Mouse (Mus musculus) layer of hippocampus, adult 18-20 months (tissue): ENCODE data around the gene Tab1. TPM values are rescaled to one million over a fixed set of nuclear protein-coding genes. Genes with fewer than 3 reads are reported as not detected.
A peak's percentile ranks its signal among the peaks of the same experiment; 100 is the strongest.

ENCODE experiments used
- DNase-seq, 2 experiments: peaks; one replicate each; pipeline ENCODE4 v3.0.0; 2022; ENCODE audit warnings: low spot score in 2 of 2
- total RNA-seq, 2 experiments: library from RNA; stranded (reverse); gene quantifications; 2 replicates each; pipeline ENCODE4 v1.2.3; 2021

Tab1 gene
- total RNA-seq, 2 experiments from 2014 or later: 21.2 to 23.4 TPM

DNA sequence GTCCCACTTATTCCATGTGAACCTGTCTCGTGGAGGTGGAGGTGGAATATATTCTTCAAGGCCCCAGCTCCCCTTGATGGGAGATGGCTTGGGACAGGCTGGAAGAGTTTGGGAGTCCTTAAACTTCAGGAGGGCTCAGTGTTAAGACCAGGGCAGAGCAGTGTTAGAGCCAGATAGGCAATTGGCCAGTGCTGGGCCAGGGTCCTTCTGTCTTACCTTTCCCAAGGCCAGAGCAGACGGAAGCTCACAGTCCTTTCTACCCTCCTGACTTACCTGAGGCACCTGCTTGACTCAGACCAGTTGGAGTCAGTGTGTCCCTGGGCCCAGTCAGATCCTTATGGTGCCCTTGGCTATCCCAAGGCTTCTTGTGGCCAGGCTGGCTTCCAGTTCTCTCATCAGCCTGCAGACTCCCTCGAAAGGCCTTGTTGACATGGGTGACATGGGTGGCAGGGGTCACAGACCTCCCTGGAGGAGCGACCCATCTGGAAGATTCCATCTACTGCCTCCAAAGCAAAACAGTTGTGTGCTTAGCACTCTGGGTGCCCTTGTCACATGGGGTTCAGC, 29.6 kb downstream of the Tab1 start:
- DNase-seq: no peak

GRCm38 (mm10) chr15:80163274-80163673, 30.3 kb downstream of the Tab1 start:
- peak; percentile 61 to 79 for DNase-seq

GRCm38 (mm10) chr15:80163716-80164115, 30.8 kb downstream of the Tab1 start:
- no peak for DNase-seq

GRCm38 (mm10) chr15:80165396-80165795, 32.5 kb downstream of the Tab1 start:
- DNase-seq: no peak

- no peak for DNase-seq
Measured at GRCm38 (mm10) chr15:80169484-80169883, 36.6 kb downstream of the Tab1 start.

- DNase-seq: no peak
Measured at GRCm38 (mm10) chr15:80170357-80170756, 37.4 kb downstream of the Tab1 start.

DNA sequence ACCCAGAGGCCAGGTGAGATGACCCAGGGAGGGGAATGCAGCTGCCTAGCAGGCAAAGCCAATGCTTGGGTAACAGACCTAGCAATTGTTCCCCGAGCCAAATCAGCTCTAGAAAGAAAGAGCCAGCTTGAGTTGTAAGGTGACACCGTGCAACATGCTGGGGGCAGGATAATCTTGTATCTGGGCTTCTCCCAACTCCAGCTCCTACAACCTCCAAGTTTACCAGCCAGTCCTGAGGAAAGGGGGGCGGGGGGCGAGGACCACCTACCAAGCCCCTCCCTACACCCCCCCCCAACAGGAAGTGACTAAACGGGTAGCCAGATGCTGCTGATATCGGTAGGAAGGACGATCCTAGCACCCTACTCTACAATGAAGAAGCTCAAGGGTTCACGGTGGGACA, 38.4 kb downstream of the Tab1 start:
- DNase-seq: no peak

GRCm38 (mm10) chr15:80171791-80172190, 38.9 kb downstream of the Tab1 start:
- DNase-seq: no peak

- peak; percentile 38 to 60 for DNase-seq
Measured at GRCm38 (mm10) chr15:80173001-80173771, 40.3 kb downstream of the Tab1 start, which contains the start of gene Mgat3. Gene Mgat3 (plus strand): TSS chr15:80173721.

DNA sequence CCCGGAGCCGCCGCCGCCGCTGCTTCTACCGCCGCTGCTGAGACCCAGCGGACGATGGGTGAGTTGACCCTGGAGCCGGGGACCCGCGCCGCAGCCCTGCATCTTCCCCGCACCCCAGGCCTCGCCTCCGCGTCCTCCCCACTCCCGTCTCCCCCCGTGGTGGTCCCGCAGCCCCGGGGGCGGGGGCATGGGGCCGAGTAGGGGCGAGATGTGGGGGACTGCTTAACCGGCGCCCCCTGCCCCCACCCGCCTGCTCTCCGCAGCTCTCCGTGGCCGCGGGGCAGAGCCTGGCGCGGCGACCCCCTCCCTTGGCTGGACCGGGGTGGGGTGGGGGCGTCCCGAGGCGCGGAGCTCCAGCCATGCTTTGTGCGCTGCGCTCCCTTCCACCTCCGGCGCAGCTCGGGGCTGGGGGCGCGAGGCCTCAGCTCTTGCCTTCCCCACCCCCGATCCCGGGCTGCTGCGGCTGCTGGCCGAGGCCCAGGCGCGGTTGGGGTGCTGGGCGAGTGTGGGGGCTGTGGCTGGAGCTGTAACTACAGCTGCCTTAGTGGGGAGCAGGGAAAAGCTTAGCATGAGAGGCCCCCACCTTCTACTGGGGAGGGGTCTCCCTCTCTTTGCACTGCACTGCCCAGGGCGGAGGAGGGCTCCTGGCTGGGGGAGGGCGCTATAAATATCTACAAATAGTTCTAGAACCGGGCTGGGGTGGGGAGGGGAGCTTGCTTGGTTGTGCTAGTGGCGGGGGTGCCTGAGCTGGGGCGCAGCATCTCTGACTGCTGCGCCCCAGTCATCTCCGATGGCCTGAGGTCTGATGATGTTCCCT, 41.1 kb downstream of the Tab1 start:
- DNase-seq: peak; percentile 69 to 72

GRCm38 (mm10) chr15:80174598-80174875, 41.6 kb downstream of the Tab1 start:
- no peak for DNase-seq

- no peak for DNase-seq
Measured at GRCm38 (mm10) chr15:80175316-80175715, 42.4 kb downstream of the Tab1 start.

GRCm38 (mm10) chr15:80175756-80176155, 42.8 kb downstream of the Tab1 start:
- no peak for DNase-seq

DNA sequence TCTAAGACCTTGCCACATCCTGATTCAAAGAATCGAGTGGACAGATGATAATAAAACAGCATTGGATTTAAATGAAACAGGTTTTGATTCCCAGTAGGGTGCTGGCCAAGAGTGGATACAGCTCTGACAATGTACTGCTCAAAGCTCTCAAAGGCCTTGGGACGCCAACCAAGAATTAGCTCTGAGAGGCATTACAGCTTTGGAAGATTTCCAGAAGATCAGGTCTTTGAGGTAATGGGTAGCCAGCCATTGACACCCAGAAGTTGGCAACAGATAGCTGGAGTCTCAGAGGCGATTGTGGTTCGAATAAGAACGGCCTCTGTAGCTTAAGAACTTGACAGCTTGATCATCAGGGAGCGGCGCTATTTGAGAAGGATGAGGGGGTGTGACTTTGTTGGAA, 48.6 kb downstream of the Tab1 start:
- no peak for DNase-seq

GRCm38 (mm10) chr15:80182072-80182700, 49.3 kb downstream of the Tab1 start:
- DNase-seq: no peak

DNA sequence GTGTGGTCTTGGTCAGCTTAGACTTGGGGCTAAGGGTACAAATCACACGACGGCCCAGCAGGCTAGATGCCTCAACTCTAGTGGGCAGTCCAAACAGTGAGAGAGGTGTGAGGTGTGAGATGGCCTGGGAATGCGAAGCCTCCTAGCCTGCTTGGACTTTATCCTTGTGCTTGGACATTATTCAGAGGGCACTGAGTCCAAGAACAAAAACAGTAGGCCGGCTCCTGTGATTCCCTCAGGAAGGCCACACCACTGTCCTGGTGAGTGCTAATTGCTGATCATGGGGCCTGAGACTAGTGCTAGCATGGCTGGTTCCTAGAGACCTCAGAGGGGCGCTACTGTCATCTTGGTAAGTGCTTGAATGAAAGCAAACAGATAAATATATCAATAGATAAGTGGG, 56.0 kb downstream of the Tab1 start:
- no peak for DNase-seq

DNA sequence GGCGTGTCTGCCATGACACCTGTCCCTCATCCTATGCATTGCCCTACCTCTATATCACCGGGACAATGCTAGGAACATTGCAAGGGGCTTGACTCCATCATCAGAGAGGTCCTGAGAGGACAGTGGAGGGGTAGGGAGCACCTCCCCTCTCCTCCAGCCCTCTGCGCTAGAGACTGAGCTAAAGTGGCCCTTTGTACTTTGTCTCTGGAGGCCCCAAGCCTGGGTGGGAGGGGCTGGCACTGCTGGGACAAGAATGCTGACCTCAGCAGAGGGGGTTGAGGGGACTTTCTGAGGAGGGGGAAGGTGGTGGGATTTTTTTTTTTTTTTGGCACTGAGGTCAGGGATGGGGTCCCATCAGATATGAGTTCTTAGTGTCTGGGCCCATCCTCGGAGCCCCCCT, 57.1 kb downstream of the Tab1 start:
- no peak for DNase-seq

- DNase-seq: no peak
Measured at GRCm38 (mm10) chr15:80191585-80192245, 58.8 kb downstream of the Tab1 start.

GRCm38 (mm10) chr15:80192246-80192585, 59.3 kb downstream of the Tab1 start:
- DNase-seq: no peak

DNA sequence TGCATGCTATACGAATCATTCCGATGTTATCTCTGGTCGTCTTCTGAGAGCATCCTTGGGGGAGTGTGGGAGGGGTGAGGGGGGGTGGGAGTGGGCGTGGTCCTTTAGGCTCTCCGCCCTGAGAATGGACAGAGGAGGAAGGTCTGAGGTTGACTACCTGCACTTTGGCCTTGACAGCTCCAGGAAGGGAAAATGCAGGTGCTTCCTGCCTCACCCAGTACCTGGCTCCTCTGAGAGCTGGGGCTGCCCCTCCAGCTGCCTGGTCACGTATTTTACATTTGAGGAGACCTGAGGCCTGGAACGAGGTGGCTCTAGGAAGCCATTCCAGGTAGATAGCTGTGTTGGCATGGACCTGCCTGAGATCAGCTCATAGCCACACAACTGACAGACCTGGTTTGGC, 59.9 kb downstream of the Tab1 start:
- no peak for DNase-seq

GRCm38 (mm10) chr15:80199556-80199955, 66.6 kb downstream of the Tab1 start:
- DNase-seq: no peak
